Mouse (Mus musculus) hindbrain, embryonic 10.5 days (tissue): ENCODE data around the gene Hnrnpa2b1. TPM values are rescaled to one million over a fixed set of nuclear protein-coding genes. Genes with fewer than 3 reads are reported as not detected.
"Not testable (repeated sequence)": the region's sequence is repeated elsewhere in the genome, so short reads cannot be mapped to it uniquely, and the experiment has no call there.

Experiments used
- DNase-seq: peaks from one replicate; pipeline ENCODE4 v3.0.0-alpha.2; 2017; ENCODE audit warnings: low spot score
- H3K27ac ChIP-seq: fragments of 300-500 bp; sonication (generic); 2 replicates; pipeline ENCODE4 v1.5.1; 2016; ENCODE audit warnings: mild to moderate bottlenecking, moderate library complexity
- H3K27me3 ChIP-seq: fragments of 300-500 bp; sonication (generic); 2 replicates; pipeline ENCODE4 v1.6.1; 2016; ENCODE audit warnings: mild to moderate bottlenecking; ENCODE audit not compliant: poor library complexity, insufficient read depth, severe bottlenecking
- H3K36me3 ChIP-seq: fragments of 300-500 bp; sonication (generic); 2 replicates; pipeline ENCODE4 v1.6.1; 2016; ENCODE audit warnings: mild to moderate bottlenecking, moderate library complexity
- H3K4me1 ChIP-seq: fragments of 300-500 bp; sonication (generic); replicated peaks from 2 replicates; pipeline ENCODE4 v1.6.1; 2016; ENCODE audit warnings: mild to moderate bottlenecking
- H3K4me3 ChIP-seq: fragments of 300-500 bp; sonication (generic); 2 replicates; pipeline ENCODE4 v1.5.1; 2016; ENCODE audit warnings: mild to moderate bottlenecking, moderate library complexity
- H3K9me3 ChIP-seq: fragments of 300-500 bp; sonication (generic); 2 replicates; pipeline ENCODE4 v1.6.1; 2016; ENCODE audit warnings: mild to moderate bottlenecking, moderate library complexity
- WGBS: fragments of 180-500 bp; shearing (Covaris S2); methylation state at CpG from one replicate; pipeline ENCODE4 v1.1.7; 2016; 5-methylcytosine and 5-hydroxymethylcytosine counted together
- polyA plus RNA-seq: library from polyadenylated mRNA; unstranded; fragments of >200 nt; fragmentation: Nextera tagmentation; extraction: Ambion mirVana; gene quantifications from 2 replicates; pipeline ENCODE4 v1.2.1, GENCODE M21; 2016

The Hnrnpa2b1 gene
- polyA plus RNA-seq, 1 experiment from 2014 or later = 1,586 TPM

DNA sequence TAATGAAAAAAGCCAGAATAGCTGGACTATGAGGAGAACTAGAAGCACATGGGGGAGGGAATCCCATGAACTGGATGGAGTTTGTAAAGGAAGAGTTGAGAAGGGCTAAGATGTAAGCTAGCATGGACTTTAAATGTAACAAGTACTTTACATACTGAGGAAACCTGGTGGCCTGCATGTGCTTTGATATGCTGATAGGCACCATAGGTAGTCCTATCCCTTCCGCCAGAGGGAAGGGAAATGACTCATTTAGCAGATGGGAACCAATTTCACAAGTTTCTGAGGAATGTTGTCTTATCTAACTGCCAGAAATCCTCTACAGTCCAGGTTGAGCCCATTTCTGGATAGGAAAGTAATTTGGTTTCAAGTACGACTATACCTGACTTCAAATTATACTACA lies 16.0 kb upstream of the Hnrnpa2b1 start:
- peaks cover 8% of the 10 kb centered on the region; the same call in 1 of the 2 replicates for H3K9me3 ChIP-seq
- H3K27ac ChIP-seq = no peak overlapping the region
- H3K4me1 ChIP-seq = no peaks in the 10 kb centered on the region
- no peak overlapping the region for H3K4me3 ChIP-seq
- DNase-seq = no peak
- peaks cover 31% of the 10 kb centered on the region for H3K36me3 ChIP-seq
- 65% methylated on average over 2 of the region's 2 CpGs for WGBS
- H3K27me3 ChIP-seq = no peaks in the 10 kb centered on the region

DNA sequence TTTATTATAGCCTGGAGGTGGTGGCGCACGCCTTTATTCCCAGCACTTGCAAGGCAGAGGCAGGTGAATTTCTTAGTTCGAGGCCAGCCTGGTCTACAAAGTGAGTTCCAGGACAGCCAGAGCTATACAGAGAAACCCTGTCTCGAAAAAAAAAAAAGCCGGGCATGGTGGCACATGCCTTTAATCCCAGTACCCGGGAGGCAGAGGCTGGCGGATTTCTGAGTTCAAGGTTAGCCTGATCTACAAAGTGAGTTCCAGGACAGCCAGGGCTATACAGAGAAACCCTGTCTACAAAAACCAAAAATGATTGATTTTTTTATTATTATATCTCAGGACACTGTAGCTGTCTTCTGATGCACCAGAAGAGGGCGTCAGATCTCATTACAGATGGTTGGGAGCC lies 14.9 kb upstream of the Hnrnpa2b1 start:
- H3K27ac ChIP-seq, H3K27me3 ChIP-seq, H3K9me3 ChIP-seq, H3K4me1 ChIP-seq, DNase-seq, H3K4me3 ChIP-seq: not testable (repeated sequence)
- peaks cover 42% of the 10 kb centered on the region for H3K36me3 ChIP-seq
- WGBS = 84% methylated on average over 8 of the region's 8 CpGs

DNA sequence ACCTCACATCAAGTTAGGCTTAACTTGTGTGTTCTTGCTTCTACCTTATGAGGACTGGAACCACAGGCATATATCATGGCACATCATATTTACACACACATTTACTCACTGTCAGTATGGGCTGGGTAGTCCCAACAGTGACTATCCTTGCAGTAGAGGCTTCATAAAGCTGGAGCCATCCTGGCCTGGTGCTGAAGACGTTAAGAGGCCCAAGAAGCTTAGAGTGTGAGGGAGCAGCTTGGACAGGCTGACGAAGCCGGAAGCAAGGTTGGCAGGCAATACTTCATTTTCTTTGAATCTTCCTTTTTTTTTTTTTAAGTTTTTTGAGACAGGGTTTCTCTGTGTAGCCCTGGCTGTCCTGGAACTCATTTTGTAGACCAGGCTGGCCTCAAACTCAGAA lies 14.2 kb upstream of the Hnrnpa2b1 start:
- no peak overlapping the region for H3K4me3 ChIP-seq
- no peaks in the 10 kb centered on the region for H3K4me1 ChIP-seq
- H3K27me3 ChIP-seq = no peaks in the 10 kb centered on the region
- peaks cover 49% of the 10 kb centered on the region for H3K36me3 ChIP-seq
- no peak for DNase-seq
- peaks cover 8% of the 10 kb centered on the region; the same call in 1 of the 2 replicates for H3K9me3 ChIP-seq
- WGBS = 93% methylated on average over 3 of the region's 3 CpGs
- no peak overlapping the region for H3K27ac ChIP-seq

DNA sequence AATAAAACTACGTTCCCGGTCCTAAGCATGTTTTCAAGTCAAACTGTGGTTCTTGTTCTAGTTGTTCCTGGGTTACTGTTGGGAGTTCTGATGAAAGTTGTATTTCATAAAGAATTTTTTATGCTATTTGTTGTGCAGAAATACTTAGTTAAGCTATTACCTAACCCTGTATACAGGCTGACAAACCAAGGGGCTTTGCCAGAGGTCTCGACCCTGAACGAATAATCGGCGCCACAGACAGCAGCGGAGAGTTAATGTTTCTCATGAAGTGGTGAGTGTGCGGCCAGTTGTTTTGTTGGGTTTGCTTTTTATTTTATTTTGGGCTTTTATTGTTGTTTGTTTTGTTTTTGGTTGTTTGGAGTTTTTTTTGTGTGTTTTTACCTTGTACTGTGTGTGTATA lies 11.9 kb upstream of the Hnrnpa2b1 start:
- Histone ChIP-seq H3K9me3 (no peaks in the 10 kb centered on the region), H3K4me3 (no peak overlapping the region), H3K4me1 (no peaks in the 10 kb centered on the region), H3K27me3 (no peaks in the 10 kb centered on the region), H3K36me3 (peaks cover 72% of the 10 kb centered on the region), H3K27ac (no peak overlapping the region)
- DNase-seq = no peak
- 95% methylated on average over 8 of the region's 8 CpGs for WGBS

DNA sequence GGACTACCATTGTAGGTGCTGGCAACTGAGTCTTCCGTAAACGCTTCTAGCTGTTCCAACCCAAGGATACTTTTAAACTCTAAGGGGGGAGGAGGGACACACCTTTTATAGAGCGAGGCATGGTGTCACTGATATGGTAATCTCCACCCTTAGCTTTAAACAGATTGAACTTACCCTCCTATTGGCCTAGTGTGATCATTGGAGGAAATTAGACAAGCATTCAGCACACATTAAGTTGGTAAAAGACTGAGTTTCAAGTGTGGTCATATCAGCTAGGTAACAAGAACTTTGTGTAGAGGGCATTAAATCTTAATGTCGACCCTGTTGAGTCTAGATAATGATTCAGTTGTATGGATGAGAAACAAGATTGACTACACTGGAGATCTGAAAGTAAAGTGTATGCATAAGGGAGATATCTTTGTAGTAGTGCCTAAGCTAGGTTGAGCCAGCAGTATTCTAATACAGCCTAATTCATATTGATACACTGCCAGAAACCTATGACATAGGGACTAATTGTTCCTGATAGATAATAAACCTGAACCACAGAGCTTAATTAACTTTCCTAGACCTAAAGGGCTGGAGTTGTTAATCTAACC lies 9.5 kb upstream of the Hnrnpa2b1 start:
- no peak for DNase-seq
- H3K9me3 ChIP-seq = no peaks in the 10 kb centered on the region
- peaks cover 89% of the 10 kb centered on the region for H3K36me3 ChIP-seq
- 95% methylated on average over 4 of the region's 4 CpGs for WGBS
- no peak overlapping the region for H3K27ac ChIP-seq
- 0 out of 2 replicates have a peak, but pooled peaks cover 3% of the 10 kb centered on the region for H3K4me1 ChIP-seq
- no peaks in the 10 kb centered on the region for H3K27me3 ChIP-seq
- H3K4me3 ChIP-seq = no peak overlapping the region

DNA sequence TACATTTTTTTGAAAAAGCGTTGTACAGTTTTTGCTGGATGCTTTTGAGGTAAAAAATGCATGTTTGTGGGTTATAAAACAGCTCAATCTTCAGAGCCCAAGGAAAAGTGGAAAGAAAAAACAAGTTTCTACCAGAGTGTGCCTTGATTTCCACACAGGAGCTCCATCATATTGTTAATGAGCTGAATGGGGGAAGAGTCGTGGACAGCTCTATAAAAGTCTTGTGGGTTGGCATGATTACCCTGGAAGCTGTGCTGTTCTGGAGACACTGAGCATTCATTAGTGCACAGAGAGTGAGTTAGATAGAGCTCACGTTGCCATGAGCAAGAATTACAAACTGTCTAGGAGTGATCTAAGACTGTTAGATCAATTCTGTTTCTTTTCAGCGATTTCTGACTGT lies 2.5 kb upstream of the Hnrnpa2b1 start:
- DNase-seq = no peak
- Histone ChIP-seq H3K4me1 (peaks cover 26% of the 10 kb centered on the region), H3K27ac (peak overlapping the region; percentile 100), H3K27me3 (no peaks in the 10 kb centered on the region), H3K36me3 (peaks cover 57% of the 10 kb centered on the region), H3K9me3 (no peaks in the 10 kb centered on the region), H3K4me3 (peak overlapping the region; percentile 95)
- WGBS = 65% methylated on average over 4 of the region's 4 CpGs

DNA sequence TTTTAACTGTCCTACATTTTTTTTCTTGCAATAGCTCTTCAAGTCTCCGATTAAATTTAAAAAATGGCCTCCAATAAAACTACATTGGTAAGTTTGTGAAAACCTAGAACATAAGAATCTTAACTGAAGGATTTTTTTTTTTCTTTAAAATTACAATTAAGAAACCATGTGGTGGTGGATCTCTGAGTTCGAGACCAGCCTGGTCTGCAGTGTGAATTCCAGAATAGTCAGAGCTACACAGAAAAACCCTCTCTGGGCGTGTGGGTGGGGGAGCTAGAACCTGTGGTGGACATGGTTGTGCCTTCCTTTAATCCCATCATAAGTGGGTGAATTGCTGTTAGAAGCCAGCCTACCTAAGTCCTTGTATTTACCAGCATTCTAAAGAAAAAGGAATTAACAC lies 2.1 kb upstream of the Hnrnpa2b1 start:
- H3K9me3 ChIP-seq = no peaks in the 10 kb centered on the region
- WGBS = 32% methylated on average over 3 of the region's 3 CpGs
- H3K36me3 ChIP-seq = peaks cover 57% of the 10 kb centered on the region
- no peaks in the 10 kb centered on the region for H3K27me3 ChIP-seq
- peaks cover 30% of the 10 kb centered on the region for H3K4me1 ChIP-seq
- peak overlapping the region; percentile 95 for H3K4me3 ChIP-seq
- H3K27ac ChIP-seq = peak overlapping the region; percentile 100
- DNase-seq = no peak

DNA sequence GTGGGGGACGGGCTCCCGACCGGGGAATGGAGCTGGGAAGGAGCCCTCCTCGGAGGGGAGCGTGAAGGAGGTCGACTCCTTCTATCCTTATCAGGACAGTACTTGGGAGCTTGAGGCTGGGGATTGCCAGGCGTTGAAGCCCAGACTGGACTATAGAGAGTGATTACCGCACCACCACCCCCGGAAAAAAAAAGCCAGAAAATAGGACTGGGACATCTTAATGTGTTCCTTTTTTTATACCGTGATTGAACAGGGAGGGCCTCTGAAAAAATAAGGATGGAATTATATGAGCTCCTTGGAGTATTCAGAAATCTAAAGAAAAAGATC lies 1.4 kb upstream of the Hnrnpa2b1 start:
- under 1% methylated on average over 10 of the region's 10 CpGs for WGBS
- no peak for DNase-seq
- H3K4me1 ChIP-seq = peaks cover 36% of the 10 kb centered on the region

DNA sequence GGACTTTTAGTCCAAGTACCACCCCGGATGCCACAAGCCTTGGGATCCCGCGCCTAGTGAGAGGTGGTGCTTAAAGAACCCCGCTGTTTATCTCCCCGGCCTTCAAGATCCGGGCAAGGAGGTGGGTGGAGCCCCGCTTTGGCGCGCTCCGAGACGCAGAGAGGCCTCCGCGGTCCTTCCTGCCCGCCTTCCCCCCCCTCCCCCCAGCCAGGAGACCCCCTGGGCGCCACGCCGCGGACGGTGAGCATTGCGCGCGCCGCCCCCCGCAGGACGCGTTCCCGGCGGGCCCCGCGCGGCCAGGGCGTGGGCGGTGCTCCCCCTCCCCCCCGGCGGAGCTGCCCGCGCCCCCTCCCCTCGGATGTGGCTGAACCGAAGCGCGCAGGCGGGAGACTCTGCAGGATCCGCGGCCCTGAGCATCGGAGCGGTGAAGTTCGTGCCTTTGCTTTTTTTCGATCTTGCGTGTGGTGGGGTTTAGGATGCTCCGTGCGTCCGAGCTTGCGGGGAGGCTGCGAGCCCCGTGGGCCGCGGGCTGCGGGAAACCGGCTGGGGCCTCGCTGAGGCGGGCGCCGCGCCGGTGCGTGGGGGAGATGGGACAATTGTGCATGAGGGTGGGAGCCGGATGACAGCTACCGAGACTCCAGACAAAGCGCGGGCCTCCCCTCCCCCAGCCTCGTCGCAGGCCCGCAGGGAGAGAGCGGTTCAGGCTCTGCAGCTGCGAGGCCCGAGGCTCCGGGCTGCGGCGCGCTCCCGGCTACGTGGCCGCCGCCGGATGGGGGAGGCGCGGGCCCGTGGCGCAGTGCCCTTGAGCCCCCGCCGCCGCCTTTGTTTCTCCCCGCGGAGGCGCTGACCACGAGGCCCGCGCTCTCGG lies 851 bp upstream of the Hnrnpa2b1 start, which contains the start of gene Cbx3:
Gene Cbx3, plus strand, starts transcription at position 50 of the 868 bp plus-strand sequence.
- Histone ChIP-seq H3K9me3 (no peaks in the 10 kb centered on the region), H3K36me3 (peaks cover 57% of the 10 kb centered on the region), H3K27me3 (no peaks in the 10 kb centered on the region), H3K4me1 (peaks cover 42% of the 10 kb centered on the region), H3K27ac (peak within 1 kb of the TSS; percentile 100), H3K4me3 (peak within 1 kb of the TSS; percentile 95)
- peak; percentile 93 for DNase-seq
- WGBS = under 1% methylated on average over 96 of the region's 99 CpGs

More for the DNA sequence above, 1.4 kb upstream of the Hnrnpa2b1 start:
- no peaks in the 10 kb centered on the region for H3K9me3 ChIP-seq
- peak overlapping the region; percentile 95 for H3K4me3 ChIP-seq
- peaks cover 57% of the 10 kb centered on the region for H3K36me3 ChIP-seq
- no peaks in the 10 kb centered on the region for H3K27me3 ChIP-seq
- peak overlapping the region; percentile 100 for H3K27ac ChIP-seq

DNA sequence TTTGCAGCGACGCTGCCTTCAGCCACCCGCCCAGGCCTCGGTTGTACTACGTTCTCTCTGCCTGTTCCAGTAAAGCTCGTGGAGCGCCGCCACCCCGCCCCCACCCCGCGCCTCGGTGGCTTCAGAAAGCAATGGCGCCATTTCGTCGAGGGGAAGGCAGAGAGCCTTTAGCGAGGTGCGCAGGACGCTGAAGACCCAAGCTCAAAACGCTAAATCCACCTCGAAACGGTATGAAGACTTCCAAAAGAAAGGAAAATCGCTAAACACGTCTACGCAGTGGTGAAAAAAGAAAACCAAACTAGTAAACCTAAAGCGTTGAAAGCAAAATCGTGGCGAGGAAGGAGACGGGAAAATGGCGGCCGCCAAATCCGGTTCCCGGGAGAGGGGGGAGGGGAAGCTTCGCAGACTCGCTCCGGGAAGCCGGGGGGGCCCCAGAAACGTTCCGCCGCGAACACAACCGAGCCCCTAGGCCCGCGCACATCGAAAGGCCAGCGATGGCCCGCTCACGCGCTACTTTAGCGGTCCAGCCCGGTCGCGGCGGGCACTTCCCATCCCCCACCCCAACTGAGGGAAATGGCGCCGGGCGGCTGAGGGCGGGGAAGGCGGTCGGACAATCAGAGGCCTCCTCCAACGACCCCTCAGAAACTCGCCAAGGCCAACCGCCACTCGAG lies 668 bp downstream of the Hnrnpa2b1 start:
- Histone ChIP-seq H3K4me1 (peaks cover 41% of the 10 kb centered on the region), H3K9me3 (no peaks in the 10 kb centered on the region), H3K4me3 (peak overlapping the region; percentile 95), H3K27me3 (no peaks in the 10 kb centered on the region), H3K36me3 (peaks cover 57% of the 10 kb centered on the region), H3K27ac (peak overlapping the region; percentile 100)
- DNase-seq = peak; percentile 83
- WGBS = under 1% methylated on average over 63 of the region's 63 CpGs

DNA sequence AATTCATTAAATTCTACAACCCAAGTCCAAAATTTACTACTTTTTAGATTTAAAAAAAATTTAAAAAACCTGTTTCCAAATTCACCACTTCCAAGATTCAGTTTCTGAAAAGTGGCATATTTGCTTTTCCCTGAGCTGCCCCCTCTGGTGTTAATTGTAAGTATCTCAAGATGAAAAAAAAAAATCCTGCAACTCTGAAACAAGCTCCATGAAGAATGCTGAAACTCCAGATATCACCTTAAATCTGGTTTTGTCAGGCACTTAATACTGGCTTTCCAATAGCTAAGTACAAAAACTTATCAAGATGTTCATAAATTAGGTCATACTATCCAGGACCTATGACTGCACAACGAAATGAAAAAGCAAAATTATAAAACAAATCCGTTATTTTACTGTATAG lies 2.0 kb downstream of the Hnrnpa2b1 start:
- no peak for DNase-seq
- peaks cover 31% of the 10 kb centered on the region for H3K4me1 ChIP-seq
- H3K9me3 ChIP-seq = no peaks in the 10 kb centered on the region
- H3K36me3 ChIP-seq = peaks cover 57% of the 10 kb centered on the region
- no peaks in the 10 kb centered on the region for H3K27me3 ChIP-seq
- peak overlapping the region; percentile 100 for H3K27ac ChIP-seq
- WGBS = 2% methylated on average over 2 of the region's 2 CpGs
- peak overlapping the region; percentile 95 for H3K4me3 ChIP-seq

DNA sequence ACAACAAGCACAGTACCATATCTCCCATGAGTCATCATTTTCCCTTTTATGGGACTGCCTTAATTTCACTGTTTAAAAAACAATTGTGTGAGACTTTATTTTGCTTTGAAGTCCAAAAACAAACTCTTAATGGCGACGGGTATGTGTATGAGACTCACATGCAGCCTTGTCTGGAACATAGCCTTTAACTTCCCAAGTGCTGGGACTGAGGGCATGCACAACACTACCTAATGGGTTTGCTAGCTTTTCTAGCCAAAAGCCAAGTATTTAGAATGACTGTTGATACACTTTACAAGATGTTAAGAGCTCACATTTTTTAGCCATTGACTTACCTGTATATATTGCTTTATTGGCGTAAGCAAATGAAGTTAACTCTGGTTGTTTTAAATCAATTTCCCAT lies 9.3 kb downstream of the Hnrnpa2b1 start:
- 82% methylated on average over 3 of the region's 3 CpGs for WGBS
- H3K36me3 ChIP-seq = peaks cover 76% of the 10 kb centered on the region
- peaks cover 1% of the 10 kb centered on the region; the same call in 1 of the 2 replicates for H3K4me1 ChIP-seq
- H3K4me3 ChIP-seq = no peak overlapping the region
- DNase-seq = no peak
- no peaks in the 10 kb centered on the region for H3K27me3 ChIP-seq
- H3K27ac ChIP-seq = no peak overlapping the region
- H3K9me3 ChIP-seq = no peaks in the 10 kb centered on the region

DNA sequence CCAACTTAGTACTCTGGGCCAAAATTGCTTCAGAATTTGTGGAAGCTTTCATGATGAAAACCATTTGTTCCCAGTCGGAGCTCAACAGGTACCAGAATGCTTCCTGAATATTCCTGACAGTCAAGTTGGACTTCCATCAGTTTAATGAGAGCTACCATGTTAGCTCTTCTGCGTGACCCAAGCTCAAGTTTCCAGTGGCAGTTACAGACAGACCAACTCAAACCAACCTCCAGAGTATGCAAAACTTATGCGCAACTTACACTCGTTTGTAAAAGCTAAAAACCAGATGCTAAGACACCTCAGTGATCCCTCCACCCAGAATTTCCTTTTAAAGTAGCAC lies 9.7 kb downstream of the Hnrnpa2b1 start:
- no peak overlapping the region for H3K27ac ChIP-seq
- H3K9me3 ChIP-seq = no peaks in the 10 kb centered on the region
- H3K4me3 ChIP-seq = no peak overlapping the region
- peaks cover 72% of the 10 kb centered on the region for H3K36me3 ChIP-seq
- no peaks in the 10 kb centered on the region for H3K27me3 ChIP-seq
- DNase-seq = no peak
- H3K4me1 ChIP-seq = no peaks in the 10 kb centered on the region
- whole genome bisulfite sequencing = 78% methylated on average over 4 of the region's 4 CpGs
